Comparison of ENCODE assay signal across 8 mouse cellular contexts in genomic region chr9:3404372-3404771, GRCm38 (mm10). TPM values are rescaled to one million over a fixed set of nuclear protein-coding genes. Genes with fewer than 3 reads are reported as not detected.
DNase-seq lines count a peak whose midpoint lies in the region; ATAC-seq and TF ChIP-seq lines count a peak whose summit lies in the region.

No protein-coding gene starts in this region.

- peak overlapping the region; percentile 85 for H3K4me2 ChIP-seq in hindbrain, postnatal 0 days (ENCODE audit: low read depth, low read length)
- peak overlapping the region; percentile 72 for H3K4me2 ChIP-seq in midbrain, embryonic 13.5 days (replicated peaks)

- peak overlapping the region; percentile 82 for H3K27ac ChIP-seq in forebrain, embryonic 10.5 days
- peak overlapping the region; percentile 62; the same call in 1 of the 2 replicates for H3K27ac ChIP-seq in hindbrain, postnatal 0 days
- H3K27ac ChIP-seq in limb, embryonic 10.5 days, result peak overlapping the region; percentile 83
- no peak overlapping the region for H3K27ac ChIP-seq in midbrain, embryonic 13.5 days

- DNase-seq in gastrocnemius, adult 18-20 months (ENCODE audit: low spot score), result peak; percentile 3
- no peak for DNase-seq in gastrocnemius, postnatal 25 days
- DNase-seq in c-Kit-positive CD71-negative TER-119-negative erythroid progenitor cells, embryonic 14.5 days (ENCODE audit: low read depth), result peak; percentile 44
- peak; percentile 20 for DNase-seq in forebrain, embryonic 10.5 days (ENCODE audit: extremely low spot score, low spot score)
- DNase-seq in hindbrain, postnatal 0 days (ENCODE audit: low spot score), result peak; percentile 45
- peak; percentile 42 for DNase-seq in limb, embryonic 10.5 days (ENCODE audit: low spot score)
- DNase-seq in thymus, postnatal 10 days (ENCODE audit: low spot score in 2 of 2), result peak; percentile 4 to 7

- H3K9me3 ChIP-seq in forebrain, embryonic 10.5 days, result no peaks in the 10 kb centered on the region
- H3K9me3 ChIP-seq in hindbrain, postnatal 0 days (ENCODE audit: low read length), result no peaks in the 10 kb centered on the region
- H3K9me3 ChIP-seq in limb, embryonic 10.5 days (replicated peaks), result no peaks in the 10 kb centered on the region
- H3K9me3 ChIP-seq in midbrain, embryonic 13.5 days, result no peaks in the 10 kb centered on the region

- 3% methylated on average over 13 of the region's 13 CpGs for WGBS in forebrain, embryonic 10.5 days
- 2% methylated on average over 13 of the region's 13 CpGs for WGBS in hindbrain, postnatal 0 days
- WGBS in limb, embryonic 10.5 days, result 3% methylated on average over 13 of the region's 13 CpGs
- 1% methylated on average over 13 of the region's 13 CpGs for WGBS in midbrain, embryonic 13.5 days

- peak overlapping the region; percentile 69 for H3K4me3 ChIP-seq in forebrain, embryonic 10.5 days
- peak overlapping the region; percentile 60 for H3K4me3 ChIP-seq in hindbrain, postnatal 0 days (ENCODE audit: low read length)
- H3K4me3 ChIP-seq in limb, embryonic 10.5 days, result peak overlapping the region; percentile 63
- peak overlapping the region; percentile 66 for H3K4me3 ChIP-seq in midbrain, embryonic 13.5 days (replicated peaks)

- H3K9ac ChIP-seq in hindbrain, postnatal 0 days (replicated peaks; ENCODE audit: low read length), result peak overlapping the region; percentile 53
- peak overlapping the region; percentile 76 for H3K9ac ChIP-seq in midbrain, embryonic 13.5 days (replicated peaks)

- ATAC-seq in hindbrain, postnatal 0 days, result peak; percentile 22; the same call in 1 of the 2 replicates
- peak; percentile 19 for ATAC-seq in midbrain, embryonic 13.5 days

- no peak for TF ChIP-seq CTCF in hindbrain, postnatal 0 days (IDR thresholded peaks at IDR 0.05; ENCODE audit: low read depth)

- no peaks in the 10 kb centered on the region for H3K27me3 ChIP-seq in forebrain, embryonic 10.5 days (ENCODE audit: poor library complexity, severe bottlenecking)
- no peaks in the 10 kb centered on the region for H3K27me3 ChIP-seq in hindbrain, postnatal 0 days (ENCODE audit: insufficient read depth, low read length)
- H3K27me3 ChIP-seq in limb, embryonic 10.5 days (ENCODE audit: low read depth, poor library complexity, severe bottlenecking), result no peaks in the 10 kb centered on the region
- no peaks in the 10 kb centered on the region for H3K27me3 ChIP-seq in midbrain, embryonic 13.5 days

- H3K4me1 ChIP-seq in forebrain, embryonic 10.5 days, result peaks cover 7% of the 10 kb centered on the region; the same call in 1 of the 2 replicates
- H3K4me1 ChIP-seq in hindbrain, postnatal 0 days (ENCODE audit: insufficient read depth, low read length), result no peaks in the 10 kb centered on the region
- H3K4me1 ChIP-seq in limb, embryonic 10.5 days, result no peaks in the 10 kb centered on the region
- peaks cover 6% of the 10 kb centered on the region for H3K4me1 ChIP-seq in midbrain, embryonic 13.5 days (replicated peaks)

- H3K36me3 ChIP-seq in forebrain, embryonic 10.5 days (replicated peaks), result peaks cover 5% of the 10 kb centered on the region; the same call in 1 of the 2 replicates
- H3K36me3 ChIP-seq in hindbrain, postnatal 0 days (ENCODE audit: insufficient read depth, low read length), result no peaks in the 10 kb centered on the region
- H3K36me3 ChIP-seq in limb, embryonic 10.5 days, result 0 out of 2 replicates have a peak, but pooled peaks cover 6% of the 10 kb centered on the region
- no peaks in the 10 kb centered on the region for H3K36me3 ChIP-seq in midbrain, embryonic 13.5 days

RNA-seq across cellular contexts. Expression of gene Cwf19l2, which starts 1.0 kb away (rescaled TPM):
- 10 to 100 TPM; 18.0 to 18.2 TPM for total RNA-seq in gastrocnemius, adult 18-20 months (2021)
- total RNA-seq in gastrocnemius, postnatal 25 days (2021), result 10 to 100 TPM; 15.2 to 16.6 TPM
- 14.5 and 15.6 TPM in 2 replicates for polyA plus RNA-seq in forebrain, embryonic 10.5 days (2016; fragmentation: Nextera tagmentation; extraction: Ambion mirVana)
- total RNA-seq in hindbrain, postnatal 0 days (2014; rRNA removed), result 6.0 and 6.1 TPM in 2 replicates
- 8.8 and 10.8 TPM in 2 replicates for polyA plus RNA-seq in hindbrain, postnatal 0 days (2015; fragmentation: Nextera tagmentation; extraction: Ambion mirVana)
- 12.9 and 16.5 TPM in 2 replicates for polyA plus RNA-seq in limb, embryonic 10.5 days (2016; fragmentation: Nextera tagmentation; extraction: Ambion mirVana)
- 12.1 and 13.9 TPM in 2 replicates for polyA plus RNA-seq in midbrain, embryonic 13.5 days (2015; fragmentation: Nextera tagmentation; extraction: Ambion mirVana)
